Mouse (Mus musculus): Measurements from ENCODE around the gene Cchcr1. TPM values are rescaled to one million over a fixed set of nuclear protein-coding genes. Genes with fewer than 3 reads are reported as not detected.

The Cchcr1 gene
- polyA plus RNA-seq, 1 experiment from 2014 or later, result 7.4 TPM

Other genes with a start within 250 kb of the Cchcr1 start
- 0.58 and 0.70 TPM in 2 replicates for gene H2-Q1, start 196.7 kb upstream of the Cchcr1 start, polyA plus RNA-seq (2015; fragmentation: Nextera tagmentation; extraction: Ambion mirVana)
- 0.94 and 1.4 TPM in 2 replicates for gene H2-Q2, start 174.9 kb upstream of the Cchcr1 start, polyA plus RNA-seq (2015; fragmentation: Nextera tagmentation; extraction: Ambion mirVana)
- gene H2-Q4, start 137.5 kb upstream of the Cchcr1 start, polyA plus RNA-seq (2015; fragmentation: Nextera tagmentation; extraction: Ambion mirVana), result 2.2 and 2.7 TPM in 2 replicates
- gene H2-Q6, start 92.2 kb upstream of the Cchcr1 start, polyA plus RNA-seq (2015; fragmentation: Nextera tagmentation; extraction: Ambion mirVana), result 9.5 and 11.9 TPM in 2 replicates
- 18.4 and 18.7 TPM in 2 replicates for gene H2-Q7, start 77.9 kb upstream of the Cchcr1 start, polyA plus RNA-seq (2015; fragmentation: Nextera tagmentation; extraction: Ambion mirVana)
- 322 and 403 TPM in 2 replicates for gene H2-Q10, start 47.0 kb upstream of the Cchcr1 start, polyA plus RNA-seq (2015; fragmentation: Nextera tagmentation; extraction: Ambion mirVana)
- gene Pou5f1, start 11.1 kb upstream of the Cchcr1 start, polyA plus RNA-seq (2015; fragmentation: Nextera tagmentation; extraction: Ambion mirVana), result not detected in 2 replicates
- gene Tcf19, start 276 bp upstream of the Cchcr1 start, polyA plus RNA-seq (2015; fragmentation: Nextera tagmentation; extraction: Ambion mirVana), result 44.6 and 47.9 TPM in 2 replicates
- 0.14 TPM in 2 replicates for gene Psors1c2, start 16.1 kb downstream of the Cchcr1 start, polyA plus RNA-seq (2015; fragmentation: Nextera tagmentation; extraction: Ambion mirVana)
- 0.03 and 0.05 TPM in 2 replicates for gene Cdsn, start 35.0 kb downstream of the Cchcr1 start, polyA plus RNA-seq (2015; fragmentation: Nextera tagmentation; extraction: Ambion mirVana)
- gene 2300002M23Rik, start 50.4 kb downstream of the Cchcr1 start, polyA plus RNA-seq (2015; fragmentation: Nextera tagmentation; extraction: Ambion mirVana), result not detected in 2 replicates
- not detected in 2 replicates for gene Sfta2, start 84.4 kb downstream of the Cchcr1 start, polyA plus RNA-seq (2015; fragmentation: Nextera tagmentation; extraction: Ambion mirVana)
- not detected in 2 replicates for gene Gm9573, start 109.5 kb downstream of the Cchcr1 start, polyA plus RNA-seq (2015; fragmentation: Nextera tagmentation; extraction: Ambion mirVana)
- gene Mucl3, start 126.6 kb downstream of the Cchcr1 start, polyA plus RNA-seq (2015; fragmentation: Nextera tagmentation; extraction: Ambion mirVana), result 0.03 and 0.05 TPM in 2 replicates
- gene Vars2, start 150.5 kb downstream of the Cchcr1 start, polyA plus RNA-seq (2015; fragmentation: Nextera tagmentation; extraction: Ambion mirVana), result 6.1 and 6.5 TPM in 2 replicates
- 21.7 and 25.5 TPM in 2 replicates for gene Gtf2h4, start 156.6 kb downstream of the Cchcr1 start, polyA plus RNA-seq (2015; fragmentation: Nextera tagmentation; extraction: Ambion mirVana)
- gene Ddr1, start 187.5 kb downstream of the Cchcr1 start, polyA plus RNA-seq (2015; fragmentation: Nextera tagmentation; extraction: Ambion mirVana), result 2.6 and 3.4 TPM in 2 replicates